Mouse (Mus musculus) cerebellum, adult (tissue): ENCODE data around the gene Olfr1039.
"Not testable (repeated sequence)": the region's sequence is repeated elsewhere in the genome, so short reads cannot be mapped to it uniquely, and the experiment has no call there.

Source experiments
- ATAC-seq: cut with Nextera tagmentation; 2 replicates; pipeline ENCODE4 v1.9.2; 2017; ENCODE audit warnings: mild to moderate bottlenecking, moderate library complexity, mixed read lengths; ENCODE audit not compliant: insufficient number of reproducible peaks, low FRiP score, low TSS enrichment

The Olfr1039 gene

DNA sequence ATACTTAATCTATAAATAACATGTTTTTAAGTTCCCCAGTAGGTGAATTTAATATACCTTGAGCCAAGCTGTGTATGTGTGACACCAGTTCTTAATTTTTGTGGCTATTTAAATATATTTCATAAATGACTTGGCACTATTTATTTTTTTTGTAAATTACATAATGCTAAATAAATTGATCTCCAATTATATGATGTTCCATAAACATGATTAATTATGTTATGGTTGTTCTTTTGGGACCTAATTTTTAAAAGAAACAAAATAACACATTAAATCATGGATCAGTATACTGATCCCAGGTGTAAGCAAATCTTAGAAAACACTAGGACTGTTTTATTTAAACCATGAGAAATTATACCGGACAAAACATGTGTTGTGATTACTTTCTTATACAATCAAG lies at the start of gene Olfr1039:
Olfr1039 (minus strand) TSS at position 101 of the 400 bp plus-strand sequence.
- no peak for ATAC-seq

DNA sequence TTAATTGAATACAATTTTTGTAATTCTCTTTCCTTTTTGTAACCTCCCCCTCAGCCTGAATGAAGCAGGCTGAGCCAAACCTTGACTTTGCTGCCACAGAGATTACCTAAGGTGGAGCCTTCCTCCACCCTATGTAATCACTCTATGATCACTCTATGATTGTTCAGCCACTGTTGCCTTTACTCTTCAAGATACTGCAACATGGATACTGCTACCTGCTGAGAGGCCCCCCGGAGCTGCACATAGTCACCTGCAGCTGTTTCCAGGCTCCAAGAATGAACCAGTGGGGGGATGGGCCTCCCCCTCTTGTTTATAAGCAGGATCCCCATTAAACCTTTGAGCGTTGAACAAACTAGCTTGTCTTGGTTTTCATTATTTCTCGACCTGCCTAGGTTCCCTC lies 44.2 kb upstream of the Olfr1039 start:
- no peak for ATAC-seq

DNA sequence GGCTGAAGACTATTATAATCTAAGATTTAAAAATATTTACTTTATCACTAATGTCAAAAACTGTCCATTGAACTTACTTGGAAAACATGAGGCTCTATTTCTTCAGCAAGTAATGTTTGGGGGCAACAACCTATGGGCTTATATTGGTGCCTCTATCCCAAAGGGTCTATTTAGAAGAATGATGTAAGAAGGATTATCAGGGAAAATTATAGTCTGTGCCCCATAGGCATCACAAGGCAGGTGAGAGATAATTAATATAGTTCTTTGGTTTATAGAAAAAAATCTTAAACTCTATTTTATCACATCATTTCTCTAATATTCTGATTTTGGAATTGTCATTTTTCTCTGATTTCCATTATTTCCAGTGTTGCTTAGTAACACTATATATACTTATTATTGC lies 42.0 kb upstream of the Olfr1039 start, which contains the start of gene Olfr1044:
Olfr1044 (minus strand) TSS at position 101 of the 400 bp plus-strand sequence.
- ATAC-seq, result no peak

DNA sequence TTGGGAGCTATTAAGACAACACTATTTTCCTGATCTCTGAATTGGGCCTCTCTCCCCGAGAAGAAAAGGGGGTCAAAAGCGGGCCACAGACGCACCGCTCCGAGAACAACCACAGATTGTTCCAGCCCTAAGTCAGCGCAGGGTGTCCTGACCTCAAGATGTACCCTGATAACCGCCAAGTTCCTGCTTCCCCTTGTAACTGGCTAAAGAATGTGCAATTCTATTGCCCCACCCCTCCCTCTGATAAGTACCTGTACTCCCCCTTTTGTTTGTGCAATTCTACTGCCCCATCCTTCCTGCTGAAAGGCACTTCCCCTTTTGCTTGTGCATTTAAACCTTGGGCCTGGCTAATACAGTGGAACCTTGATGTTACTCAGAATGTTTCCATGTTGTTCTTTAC lies 39.7 kb upstream of the Olfr1039 start:
- ATAC-seq, result not testable (repeated sequence)

DNA sequence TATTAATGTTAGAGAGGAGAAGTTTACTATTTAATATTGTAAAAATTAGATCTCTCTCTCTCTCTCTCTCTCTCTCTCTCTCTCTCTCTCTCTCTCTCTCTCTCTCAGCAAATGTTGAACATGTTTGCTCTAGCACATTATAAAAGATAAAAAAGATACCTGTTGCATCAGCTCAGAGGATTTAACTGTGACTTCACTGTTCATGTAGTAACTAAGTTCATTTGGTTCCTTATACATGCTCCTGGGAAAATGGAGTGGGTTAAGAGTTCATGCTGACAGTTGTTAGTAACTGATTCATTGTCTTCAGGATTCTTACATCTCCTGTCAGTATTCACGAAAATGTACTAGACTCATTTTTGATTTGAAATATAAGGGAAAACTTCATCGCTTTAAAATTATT lies 31.7 kb upstream of the Olfr1039 start, which contains the start of gene Olfr1043:
Olfr1043 (minus strand) TSS at position 101 of the 400 bp plus-strand sequence.
- ATAC-seq, result no peak

DNA sequence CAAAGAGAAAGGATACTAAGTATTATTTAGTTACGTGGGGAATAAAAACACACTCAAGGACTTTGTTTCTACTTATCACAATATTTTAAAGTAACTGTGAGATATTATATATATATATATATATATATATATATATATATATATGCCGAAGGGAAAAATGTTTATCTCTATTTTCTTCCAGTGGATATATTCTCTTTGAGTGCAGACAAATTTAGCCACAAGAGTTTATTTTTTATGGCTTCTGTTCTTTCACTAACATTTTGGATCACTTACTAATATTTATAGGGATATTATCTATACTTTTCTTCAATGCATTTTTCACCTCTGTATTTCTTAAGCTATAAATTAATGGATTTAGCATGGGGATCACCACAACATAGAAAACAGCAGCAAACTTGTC lies 26.0 kb upstream of the Olfr1039 start, which contains the start of gene Olfr1042:
Olfr1042 (minus strand) TSS at position 101 of the 400 bp plus-strand sequence.
- ATAC-seq, result no peak

DNA sequence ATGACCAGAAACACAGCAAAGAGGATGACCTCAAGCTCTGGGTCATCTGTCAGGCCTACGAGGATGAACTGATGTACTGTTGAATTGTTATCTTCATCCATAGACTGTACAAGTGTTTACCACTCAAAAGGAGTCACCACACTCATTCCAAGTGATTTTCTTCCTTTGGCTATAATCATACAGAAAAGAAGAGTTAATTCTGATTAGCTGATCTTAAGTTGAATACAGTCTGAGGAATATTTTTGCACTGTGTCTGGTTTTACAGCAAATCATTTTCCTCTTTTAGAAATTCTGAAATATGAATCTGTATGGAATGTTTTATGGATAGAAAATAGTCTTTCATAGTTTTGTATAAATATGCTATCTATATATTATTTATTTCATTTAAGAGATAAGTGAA lies 10.9 kb upstream of the Olfr1039 start, which contains the start of gene Olfr1040:
Olfr1040 (minus strand) TSS at position 101 of the 400 bp plus-strand sequence.
- no peak for ATAC-seq

DNA sequence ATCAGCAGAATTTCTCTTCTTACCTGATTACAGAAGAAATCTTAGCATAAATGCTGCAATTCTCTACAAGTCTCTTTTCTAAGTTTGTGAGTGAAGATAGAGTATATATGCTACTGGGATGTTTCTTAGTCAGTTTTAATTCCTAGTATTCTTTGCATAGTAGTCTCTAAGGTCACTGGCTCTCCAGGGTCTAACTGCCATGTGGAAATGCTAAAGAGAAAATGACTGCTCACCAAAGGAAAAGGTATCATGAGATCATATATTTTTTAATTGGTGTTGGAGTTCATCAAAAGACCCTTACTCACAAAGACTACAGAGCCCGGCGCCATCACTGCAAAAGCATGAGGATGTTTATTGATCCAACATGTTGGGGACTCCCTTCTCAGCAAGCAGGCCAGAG lies 48.4 kb downstream of the Olfr1039 start, which contains the start of gene Olfr1037:
Olfr1037 (minus strand) TSS at position 101 of the 400 bp plus-strand sequence.
- ATAC-seq, result no peak

DNA sequence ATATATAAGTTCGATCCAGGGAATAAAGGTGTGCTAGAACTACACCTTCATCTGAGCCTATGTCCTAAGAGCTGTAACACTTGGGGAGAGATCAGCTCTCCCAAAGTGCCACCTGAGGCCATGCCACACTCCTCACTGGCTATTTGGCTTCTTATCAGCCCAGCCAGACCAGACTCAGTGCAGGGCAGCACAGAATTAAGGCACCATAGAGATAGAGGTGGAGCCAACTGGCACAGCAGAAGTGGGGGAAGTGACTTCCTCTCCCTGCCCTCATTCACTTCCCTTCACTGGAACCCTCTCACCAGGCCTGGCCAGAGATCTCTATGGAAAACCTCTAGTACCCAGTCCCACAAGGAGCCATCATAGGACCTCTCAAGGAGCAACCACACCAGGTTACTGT lies 55.2 kb downstream of the Olfr1039 start:
- ATAC-seq, result not testable (repeated sequence)
